Mouse (Mus musculus) lung, postnatal 0 days (tissue): ENCODE measurements at regions not wholly inside any gene's neighbourhood (a gene's known extent, or its start where the extent isn't known, plus 50 kb on each side); places are given as distances from the start of the nearest gene placed in this dataset.

Experiments used
- ATAC-seq: fragments of 200-750 bp; cut with Nextera tagmentation; 2 replicates; pipeline ENCODE4 v1.8.0; 2017; ENCODE audit warnings: moderate library complexity
- DNase-seq: peaks from one replicate; pipeline ENCODE4 v3.0.0-alpha.2; 2016; ENCODE audit warnings: low spot score
- H3K27ac ChIP-seq: fragments of 300-500 bp; sonication (generic); 2 replicates; pipeline ENCODE4 v1.5.1; 2014; ENCODE audit warnings: antibody characterized with exemption, mild to moderate bottlenecking, low read length, mixed read lengths
- H3K27me3 ChIP-seq: fragments of 300-500 bp; sonication (generic); replicated peaks from 2 replicates; pipeline ENCODE4 v1.6.1; 2014; ENCODE audit warnings: low read length, mixed read lengths; ENCODE audit not compliant: insufficient read depth
- H3K36me3 ChIP-seq: fragments of 300-500 bp; sonication (generic); 2 replicates; pipeline ENCODE4 v1.6.1; 2014; ENCODE audit warnings: low read length, mixed read lengths; ENCODE audit not compliant: insufficient read depth
- H3K4me1 ChIP-seq: fragments of 300-500 bp; sonication (generic); 2 replicates; pipeline ENCODE4 v1.6.1; 2014; ENCODE audit warnings: antibody characterized with exemption, low read depth, low read length, mixed read lengths; ENCODE audit not compliant: insufficient read depth
- H3K4me2 ChIP-seq: fragments of 300-500 bp; sonication (generic); replicated peaks from 2 replicates; pipeline ENCODE4 v1.6.1; 2014; ENCODE audit warnings: low read depth, mild to moderate bottlenecking, low read length, moderate library complexity, mixed read lengths
- H3K4me3 ChIP-seq: fragments of 300-500 bp; sonication (generic); 2 replicates; pipeline ENCODE4 v1.5.1; 2014; ENCODE audit warnings: low read depth, low read length
- H3K9ac ChIP-seq: fragments of 300-500 bp; sonication (generic); replicated peaks from 2 replicates; pipeline ENCODE4 v1.6.1; 2014; ENCODE audit warnings: low read depth, mild to moderate bottlenecking
- H3K9me3 ChIP-seq: fragments of 300-500 bp; sonication (generic); 2 replicates; pipeline ENCODE4 v1.6.1; 2016; ENCODE audit warnings: low read length, mixed read lengths
- CTCF ChIP-seq: IDR thresholded peaks from 2 replicates; pipeline ENCODE4 v1.5.1; 2016; ENCODE audit warnings: antibody characterized with exemption, mild to moderate bottlenecking
- EP300 ChIP-seq: IDR thresholded peaks from 2 replicates; pipeline ENCODE4 v1.6.1; 2016; ENCODE audit warnings: antibody characterized with exemption, mild to moderate bottlenecking, control low read depth
- WGBS: fragments of 180-500 bp; shearing (Covaris S2); extraction: QIAGEN DNeasy Blood & Tissue Kit; methylation state at CpG from one replicate; pipeline ENCODE4 v1.1.7; 2014; 5-methylcytosine and 5-hydroxymethylcytosine counted together

DNA sequence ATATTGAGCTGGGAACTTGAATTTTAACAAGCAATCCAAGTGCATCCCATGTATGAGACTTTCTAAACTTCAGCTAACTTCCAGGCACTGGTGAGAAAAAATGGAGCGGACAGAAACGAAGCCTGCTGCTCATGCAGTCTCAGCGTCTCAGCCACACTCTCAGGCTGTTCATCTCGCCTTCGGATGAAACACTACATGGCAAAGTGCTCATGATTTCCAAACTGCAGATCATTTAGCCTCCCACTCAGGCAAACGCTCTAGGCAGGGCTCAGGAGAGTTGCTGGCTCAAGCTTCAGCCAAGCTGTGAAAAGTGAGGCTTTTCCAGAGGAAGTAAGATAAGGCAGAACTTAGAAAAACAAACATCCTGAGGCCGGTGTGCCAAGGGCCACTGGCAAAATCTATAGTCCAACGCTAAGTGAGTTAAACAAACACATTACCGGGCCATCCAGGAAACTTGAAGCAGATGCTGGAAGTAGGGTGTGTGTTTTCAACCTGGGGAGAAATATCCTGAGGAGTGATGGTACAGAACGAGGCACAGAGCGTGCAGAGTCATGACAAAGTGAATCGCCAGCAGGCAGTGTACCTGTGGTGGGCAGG, 330.7 kb upstream of the Adamts9 start:
- 13% methylated on average over 12 of the region's 12 CpGs for WGBS
- peak; percentile 72 for DNase-seq

DNA sequence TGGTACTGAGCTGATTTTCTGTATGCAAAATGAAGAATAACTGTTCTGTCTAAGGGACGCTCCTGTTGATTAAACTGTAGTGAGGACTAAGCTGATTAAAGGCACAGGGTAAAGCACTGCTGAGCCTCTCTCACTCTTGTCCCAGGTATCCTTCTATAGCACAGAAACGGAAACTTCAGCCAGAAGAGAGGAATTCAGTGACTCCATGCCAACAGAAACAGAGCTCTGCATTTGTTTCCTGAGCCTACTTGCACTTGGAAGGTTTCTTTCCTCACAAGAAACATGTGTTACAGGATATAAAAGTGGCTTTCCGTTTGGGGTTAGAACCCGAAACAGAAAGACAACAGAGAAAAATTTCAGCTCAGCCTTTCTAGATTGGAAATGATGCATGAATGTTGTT, 328.9 kb upstream of the Adamts9 start:
- ATAC-seq (no peak), DNase-seq (no peak)
- Histone ChIP-seq H3K4me2 (no peak overlapping the region), H3K27me3 (no peaks in the 10 kb centered on the region), H3K4me1 (no peaks in the 10 kb centered on the region), H3K9me3 (no peaks in the 10 kb centered on the region), H3K36me3 (no peaks in the 10 kb centered on the region), H3K4me3 (no peak overlapping the region), H3K27ac (no peak overlapping the region), H3K9ac (no peak overlapping the region)
- TF ChIP-seq CTCF, result no peak
- no peak for TF ChIP-seq EP300
- 42% methylated on average over 4 of the region's 4 CpGs for WGBS

More for the DNA sequence above, 330.7 kb upstream of the Adamts9 start:
- Histone ChIP-seq H3K27ac (no peak overlapping the region), H3K9me3 (no peaks in the 10 kb centered on the region), H3K36me3 (no peaks in the 10 kb centered on the region), H3K9ac (no peak overlapping the region), H3K4me2 (no peak overlapping the region), H3K27me3 (no peaks in the 10 kb centered on the region), H3K4me1 (no peaks in the 10 kb centered on the region), H3K4me3 (no peak overlapping the region)
- ATAC-seq, result peak; percentile 73
- 0 out of 2 replicates have a peak, but pooled peaks have one; percentile 31 for TF ChIP-seq EP300
- TF ChIP-seq CTCF, result no peak

DNA sequence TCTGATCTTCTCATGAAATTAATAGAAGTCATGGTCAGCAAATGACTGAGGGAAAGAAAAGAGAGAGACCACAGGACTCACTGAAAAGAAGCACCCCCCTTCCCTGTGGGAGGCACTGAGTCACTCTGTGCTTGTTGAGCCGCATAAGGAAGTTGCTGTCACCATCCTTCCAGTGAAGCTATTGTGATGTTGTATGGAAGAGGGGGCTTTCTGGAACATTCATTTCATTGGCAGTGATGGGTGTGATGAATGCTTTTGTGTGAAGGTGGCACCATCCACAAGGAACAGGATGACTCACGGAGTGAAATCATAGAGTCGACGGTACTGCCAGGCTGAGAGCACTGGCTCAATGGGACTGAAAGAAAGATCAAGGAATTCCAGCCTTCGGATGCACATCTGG, 323.5 kb upstream of the Adamts9 start:
- 86% methylated on average over 5 of the region's 5 CpGs for WGBS
- no peak overlapping the region for H3K27ac ChIP-seq
- ATAC-seq (no peak), DNase-seq (no peak)
- H3K4me1 ChIP-seq, result no peaks in the 10 kb centered on the region
- TF ChIP-seq CTCF (no peak), EP300 (no peak)
- H3K4me3 ChIP-seq, result no peak overlapping the region
- no peaks in the 10 kb centered on the region for H3K36me3 ChIP-seq
- H3K9ac ChIP-seq, result no peak overlapping the region
- H3K9me3 ChIP-seq, result no peaks in the 10 kb centered on the region
- no peak overlapping the region for H3K4me2 ChIP-seq
- no peaks in the 10 kb centered on the region for H3K27me3 ChIP-seq

DNA sequence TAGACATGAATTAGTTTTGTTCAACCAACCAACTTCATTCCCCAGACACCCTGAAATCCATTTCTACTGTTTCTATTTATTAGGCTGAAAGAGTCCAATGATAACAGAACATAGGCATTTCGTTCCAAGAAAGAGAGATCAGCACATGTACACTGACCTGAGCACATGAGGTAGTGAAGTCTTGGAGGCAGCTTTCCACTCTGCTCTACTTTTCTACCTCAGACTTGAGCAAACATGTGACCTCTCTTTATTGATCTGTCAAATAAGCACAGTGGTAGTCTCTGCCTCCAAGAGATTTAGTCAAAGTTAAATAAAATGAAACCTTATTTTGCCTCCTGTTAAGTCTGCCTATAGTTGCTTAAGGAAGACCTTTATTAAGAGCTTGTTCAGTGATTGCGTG, 321.9 kb upstream of the Adamts9 start:
- ATAC-seq (no peak), DNase-seq (no peak)
- H3K9ac ChIP-seq, result no peak overlapping the region
- no peaks in the 10 kb centered on the region for H3K27me3 ChIP-seq
- H3K36me3 ChIP-seq, result no peaks in the 10 kb centered on the region
- 82% methylated on average over 2 of the region's 2 CpGs for WGBS
- no peaks in the 10 kb centered on the region for H3K9me3 ChIP-seq
- H3K4me1 ChIP-seq, result no peaks in the 10 kb centered on the region
- no peak overlapping the region for H3K27ac ChIP-seq
- no peak for TF ChIP-seq EP300
- TF ChIP-seq CTCF, result no peak
- H3K4me2 ChIP-seq, result no peak overlapping the region
- H3K4me3 ChIP-seq, result no peak overlapping the region

DNA sequence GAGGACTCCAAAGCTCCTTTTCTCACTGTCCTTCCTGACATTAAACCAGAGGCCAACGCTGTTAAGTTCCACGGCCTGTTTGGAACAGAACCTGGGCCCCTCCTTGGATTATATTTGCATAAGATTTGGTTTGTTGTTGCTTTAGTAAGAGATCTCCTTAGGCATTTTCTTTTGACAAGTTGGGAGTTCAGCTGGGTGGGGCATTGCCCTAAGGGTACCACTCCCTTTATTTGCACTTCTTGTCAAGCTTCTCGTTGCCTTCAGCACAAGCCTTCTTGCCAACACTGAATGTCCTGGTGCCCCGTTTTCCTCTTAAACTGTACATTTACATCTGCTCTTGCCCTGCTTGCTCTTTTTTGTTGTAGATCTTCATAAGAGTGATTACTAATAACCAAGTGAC, 317.5 kb upstream of the Adamts9 start:
- no peaks in the 10 kb centered on the region for H3K9me3 ChIP-seq
- no peak overlapping the region for H3K4me3 ChIP-seq
- ATAC-seq, result no peak
- H3K9ac ChIP-seq, result no peak overlapping the region
- WGBS, result 63% methylated on average over 4 of the region's 4 CpGs
- H3K4me1 ChIP-seq, result no peaks in the 10 kb centered on the region
- DNase-seq, result peak; percentile 27
- H3K36me3 ChIP-seq, result no peaks in the 10 kb centered on the region
- no peaks in the 10 kb centered on the region for H3K27me3 ChIP-seq
- TF ChIP-seq CTCF, result no peak
- no peak overlapping the region for H3K27ac ChIP-seq
- H3K4me2 ChIP-seq, result no peak overlapping the region

DNA sequence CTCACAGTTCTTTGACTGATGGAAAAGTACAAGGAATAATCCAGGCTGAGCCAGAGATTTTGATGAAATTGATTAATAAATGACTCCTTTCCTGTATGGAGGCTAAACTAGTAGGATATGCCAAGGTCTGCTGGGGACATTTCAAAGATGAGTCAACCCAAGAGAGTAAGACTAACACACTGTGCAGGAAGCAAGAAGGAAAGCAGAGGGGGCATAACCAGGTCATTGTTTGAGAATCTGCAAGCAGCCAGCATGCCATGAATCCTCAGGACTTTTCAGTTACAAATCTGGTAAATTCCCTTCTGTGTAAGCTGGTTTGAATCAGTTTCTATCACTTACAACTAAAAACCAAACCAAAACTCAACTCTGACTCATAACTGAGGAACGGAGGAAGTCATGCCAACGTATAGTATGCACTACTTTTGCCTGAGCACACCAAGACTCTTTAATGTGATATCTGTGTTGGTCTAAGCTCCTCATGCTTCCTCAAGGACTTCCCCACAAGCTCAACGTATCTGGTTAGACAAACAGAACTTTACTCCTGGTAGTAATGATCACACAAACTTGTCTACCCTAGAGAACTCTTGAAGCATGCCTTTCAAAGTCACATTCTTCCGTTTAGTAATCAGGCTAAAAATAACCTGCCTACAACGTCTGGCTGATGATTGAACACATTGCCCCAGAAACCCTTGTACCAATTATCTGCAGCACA, 314.0 kb upstream of the Adamts9 start:
- ATAC-seq, result peak; percentile 85
- H3K36me3 ChIP-seq, result no peaks in the 10 kb centered on the region
- H3K27ac ChIP-seq, result no peak overlapping the region

More for the DNA sequence above, 314.0 kb upstream of the Adamts9 start:
- Histone ChIP-seq H3K4me1 (no peaks in the 10 kb centered on the region), H3K4me3 (no peak overlapping the region), H3K9ac (no peak overlapping the region), H3K9me3 (no peaks in the 10 kb centered on the region), H3K4me2 (no peak overlapping the region), H3K27me3 (no peaks in the 10 kb centered on the region)
- peak; percentile 79 for DNase-seq
- 37% methylated on average over 5 of the region's 5 CpGs for WGBS
- TF ChIP-seq EP300 (peak; percentile 83), CTCF (no peak)
